8 mouse cellular contexts compared by ENCODE assay signal in the genomic region with DNA sequence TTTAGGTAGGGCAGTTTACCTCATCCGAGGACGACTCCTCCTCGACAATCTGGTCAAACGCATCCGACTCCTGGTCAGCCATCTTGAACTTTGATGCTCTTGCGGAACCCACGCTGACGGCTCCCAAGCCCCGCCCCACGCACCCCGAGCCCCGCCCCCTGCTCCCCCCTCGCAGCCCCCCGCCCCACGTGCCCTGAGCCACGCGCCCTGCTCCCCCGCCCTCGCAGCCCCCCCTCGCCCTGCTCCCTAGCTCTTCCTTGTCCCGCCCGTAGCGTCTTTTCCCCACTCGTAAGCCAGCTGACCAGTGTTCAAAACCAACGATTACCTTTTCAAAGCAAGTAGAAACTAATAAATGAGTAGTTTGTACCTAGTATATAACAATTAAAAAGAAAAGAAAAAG. TPM values are rescaled to one million over a fixed set of nuclear protein-coding genes. Genes with fewer than 3 reads are reported as not detected.
A peak's percentile ranks its signal among the peaks of the same experiment; 100 is the strongest.
DNase-seq lines count a peak whose midpoint lies in the region; ATAC-seq and TF ChIP-seq lines count a peak whose summit lies in the region.

A gene (minus strand): TSS at position 101 of the 400 bp plus-strand sequence.

- H3K4me3 ChIP-seq in kidney, postnatal 0 days (replicated peaks; ENCODE audit: low read depth, low read length): peak within 1 kb of the TSS; percentile 51; the same call in 1 of the 2 replicates
- H3K4me3 ChIP-seq in hindbrain, embryonic 13.5 days: peak within 1 kb of the TSS; percentile 55
- peak within 1 kb of the TSS; percentile 71 for H3K4me3 ChIP-seq in liver, embryonic 15.5 days (replicated peaks)

- 0 out of 2 replicates have a peak, but pooled peaks cover 5% of the 10 kb centered on the region for H3K9me3 ChIP-seq in kidney, postnatal 0 days (replicated peaks; ENCODE audit: low read length)
- H3K9me3 ChIP-seq in hindbrain, embryonic 13.5 days: no peaks in the 10 kb centered on the region
- no peaks in the 10 kb centered on the region for H3K9me3 ChIP-seq in liver, embryonic 15.5 days (replicated peaks)

- H3K9ac ChIP-seq in kidney, postnatal 0 days (ENCODE audit: low read depth, low read length): no peak within 1 kb of the TSS
- H3K9ac ChIP-seq in hindbrain, embryonic 13.5 days: peak within 1 kb of the TSS; percentile 78; the same call in 1 of the 2 replicates
- H3K9ac ChIP-seq in liver, embryonic 15.5 days: no peak within 1 kb of the TSS

- no peak within 1 kb of the TSS for H3K27ac ChIP-seq in kidney, postnatal 0 days
- H3K27ac ChIP-seq in hindbrain, embryonic 13.5 days: peak within 1 kb of the TSS; percentile 94; the same call in 1 of the 2 replicates
- H3K27ac ChIP-seq in liver, embryonic 15.5 days (replicated peaks): no peak within 1 kb of the TSS

- 91% methylated on average over 25 of the region's 25 CpGs for WGBS in kidney, postnatal 0 days
- 89% methylated on average over 25 of the region's 25 CpGs for WGBS in hindbrain, embryonic 13.5 days
- 80% methylated on average over 25 of the region's 25 CpGs for WGBS in liver, embryonic 15.5 days (ENCODE audit: insufficient replicate concordance)

- H3K4me1 ChIP-seq in kidney, postnatal 0 days (replicated peaks; ENCODE audit: insufficient read depth, low read length): no peaks in the 10 kb centered on the region
- no peaks in the 10 kb centered on the region for H3K4me1 ChIP-seq in hindbrain, embryonic 13.5 days (replicated peaks)
- H3K4me1 ChIP-seq in liver, embryonic 15.5 days (replicated peaks): no peaks in the 10 kb centered on the region

- TF ChIP-seq POLR2A in brain, embryonic 14.5 days (IDR thresholded peaks at IDR 0.05; ENCODE audit: borderline replicate concordance, extremely low read depth, insufficient read depth, insufficient read length, poor library complexity, severe bottlenecking): no peak

- H3K4me2 ChIP-seq in kidney, postnatal 0 days (ENCODE audit: low read length): peak within 1 kb of the TSS; percentile 50
- H3K4me2 ChIP-seq in hindbrain, embryonic 13.5 days: peak within 1 kb of the TSS; percentile 47
- H3K4me2 ChIP-seq in liver, embryonic 15.5 days: peak within 1 kb of the TSS; percentile 75

- no peak for DNase-seq in kidney, postnatal 0 days (ENCODE audit: low spot score)
- DNase-seq in kidney, adult 11 months: no peak
- no peak for DNase-seq in brain, embryonic 14.5 days (ENCODE audit: low read depth)
- DNase-seq in spleen, postnatal 4 days (ENCODE audit: low spot score in 2 of 2): no peak
- no peak for DNase-seq in ovary, postnatal 10 days (ENCODE audit: low spot score)
- DNase-seq in kidney, postnatal 10 days: no peak

- H3K36me3 ChIP-seq in kidney, postnatal 0 days (ENCODE audit: insufficient read depth, low read length): no peaks in the 10 kb centered on the region
- H3K36me3 ChIP-seq in hindbrain, embryonic 13.5 days: no peaks in the 10 kb centered on the region
- no peaks in the 10 kb centered on the region for H3K36me3 ChIP-seq in liver, embryonic 15.5 days (replicated peaks)

- no peak for ATAC-seq in kidney, postnatal 0 days (replicated peaks; ENCODE audit: low FRiP score, low read depth)
- ATAC-seq in hindbrain, embryonic 13.5 days (ENCODE audit: low FRiP score): no peak
- ATAC-seq in liver, embryonic 15.5 days (ENCODE audit: insufficient read depth): no peak

- H3K27me3 ChIP-seq in kidney, postnatal 0 days (ENCODE audit: insufficient read depth, low read length): no peaks in the 10 kb centered on the region
- no peaks in the 10 kb centered on the region for H3K27me3 ChIP-seq in hindbrain, embryonic 13.5 days
- no peaks in the 10 kb centered on the region for H3K27me3 ChIP-seq in liver, embryonic 15.5 days

- no peak for TF ChIP-seq CTCF in kidney, postnatal 0 days (IDR thresholded peaks at IDR 0.05; ENCODE audit: low read depth)
- TF ChIP-seq CTCF in brain, embryonic 14.5 days (IDR thresholded peaks at IDR 0.05; ENCODE audit: borderline replicate concordance, extremely low read depth, insufficient read depth, insufficient read length): no peak

RNA-seq across cellular contexts. Expression of the gene that starts here (rescaled TPM):
- polyA plus RNA-seq in kidney, postnatal 0 days (2015; fragmentation: Nextera tagmentation; extraction: Ambion mirVana): 11.6 and 12.1 TPM in 2 replicates
- polyA plus RNA-seq in brain, embryonic 14.5 days (2012; rRNA removed): 11.5 and 11.8 TPM in 2 replicates
- polyA plus RNA-seq in hindbrain, embryonic 13.5 days (2015; fragmentation: Nextera tagmentation; extraction: Ambion mirVana): 15.6 TPM in 2 replicates
- polyA plus RNA-seq in liver, embryonic 15.5 days (2015; fragmentation: Nextera tagmentation; extraction: Ambion mirVana): 4.2 and 4.3 TPM in 2 replicates
